Mouse (Mus musculus) heart, adult 8-10 months (tissue): Measurements from ENCODE around the gene St3gal2. TPM values are rescaled to one million over a fixed set of nuclear protein-coding genes. Genes with fewer than 3 reads are reported as not detected.
A peak's percentile ranks its signal among the peaks of the same experiment; 100 is the strongest.
"Not testable (repeated sequence)": the region's sequence is repeated elsewhere in the genome, so short reads cannot be mapped to it uniquely, and the experiment has no call there.

ENCODE experiments used
- DNase-seq: peaks from one replicate; pipeline ENCODE4 v3.0.0; 2022; ENCODE audit warnings: low spot score
- total RNA-seq, 4 experiments: library from RNA; stranded (reverse); gene quantifications; 2 replicates each; pipeline ENCODE4 v1.2.4; 2022

St3gal2 gene
- total RNA-seq, 4 experiments from 2014 or later, result 21.3 to 25.4 (median 24.1) TPM

- DNase-seq, result no peak
Measured at GRCm38 (mm10) chr8:110944276-110944876, 24.7 kb downstream of the St3gal2 start.

GRCm38 (mm10) chr8:110945716-110946115 lies 26.0 kb downstream of the St3gal2 start:
- no peak for DNase-seq

- DNase-seq, result peak; percentile 85
Measured at GRCm38 (mm10) chr8:110950065-110950484, 30.4 kb downstream of the St3gal2 start.

GRCm38 (mm10) chr8:110954776-110955175 lies 35.1 kb downstream of the St3gal2 start:
- DNase-seq, result no peak

- no peak for DNase-seq
Measured at GRCm38 (mm10) chr8:110956619-110957450, 37.1 kb downstream of the St3gal2 start.

GRCm38 (mm10) chr8:110957471-110957870 lies 37.7 kb downstream of the St3gal2 start:
- DNase-seq, result no peak

- DNase-seq, result no peak
Measured at GRCm38 (mm10) chr8:110958135-110958534, 38.4 kb downstream of the St3gal2 start.

GRCm38 (mm10) chr8:110958553-110958952 lies 38.8 kb downstream of the St3gal2 start:
- not testable (repeated sequence) for DNase-seq

- DNase-seq, result no peak
Measured at GRCm38 (mm10) chr8:110959071-110959780, 39.5 kb downstream of the St3gal2 start.

- no peak for DNase-seq
Measured at GRCm38 (mm10) chr8:110959906-110960305, 40.2 kb downstream of the St3gal2 start.

- DNase-seq, result no peak
Measured at GRCm38 (mm10) chr8:110963051-110963450, 43.3 kb downstream of the St3gal2 start.

GRCm38 (mm10) chr8:110964666-110965065 lies 44.9 kb downstream of the St3gal2 start:
- DNase-seq, result no peak

GRCm38 (mm10) chr8:110965594-110965993 lies 45.9 kb downstream of the St3gal2 start:
- DNase-seq, result peak; percentile 94

GRCm38 (mm10) chr8:110966586-110966985 lies 46.9 kb downstream of the St3gal2 start:
- DNase-seq, result no peak

GRCm38 (mm10) chr8:110967326-110967725 lies 47.6 kb downstream of the St3gal2 start:
- no peak for DNase-seq

- DNase-seq, result peak; percentile 89
Measured at GRCm38 (mm10) chr8:110969910-110970770, 50.4 kb downstream of the St3gal2 start.

GRCm38 (mm10) chr8:110976532-110976931 lies 56.8 kb downstream of the St3gal2 start:
- DNase-seq, result not testable (repeated sequence)

GRCm38 (mm10) chr8:110977987-110978386 lies 58.3 kb downstream of the St3gal2 start:
- DNase-seq, result not testable (repeated sequence)

GRCm38 (mm10) chr8:110981304-110981703 lies 61.6 kb downstream of the St3gal2 start:
- DNase-seq, result no peak

GRCm38 (mm10) chr8:110987805-110988744 lies 68.4 kb downstream of the St3gal2 start:
- DNase-seq, result no peak
